Mouse (Mus musculus) E14TG2a.4 (cell line): Measurements from ENCODE around the gene Galnt13.

Experiments
- H3K27me3 ChIP-seq: 2 replicates; pipeline ENCODE4 v1.6.1; 2014; ENCODE audit warnings: low read length, control low read depth; ENCODE audit not compliant: insufficient read depth
- H3K36me3 ChIP-seq: 2 replicates; pipeline ENCODE4 v1.6.1; 2014; ENCODE audit warnings: low read length, control low read depth; ENCODE audit not compliant: insufficient read depth
- H3K4me1 ChIP-seq: replicated peaks from 2 replicates; pipeline ENCODE4 v1.6.1; 2014; ENCODE audit warnings: low read depth, low read length, control low read depth
- H3K4me3 ChIP-seq: replicated peaks from 2 replicates; pipeline ENCODE4 v1.5.1; 2014; ENCODE audit warnings: mild to moderate bottlenecking, low read length
- H3K9me3 ChIP-seq: 2 replicates; pipeline ENCODE4 v1.6.1; 2014; ENCODE audit warnings: low read length, control low read depth
- CTCF ChIP-seq: conservative IDR thresholded peaks from 2 replicates; pipeline ENCODE4 v1.5.1; 2014; ENCODE audit warnings: low read length
- NANOG ChIP-seq: IDR thresholded peaks from 2 replicates; pipeline ENCODE4 v1.6.1; 2014; ENCODE audit warnings: borderline replicate concordance, low read length, mixed read lengths
- POU5F1 ChIP-seq: IDR thresholded peaks from 2 replicates; pipeline ENCODE4 v1.6.1; 2014; ENCODE audit warnings: low read length, borderline replicate concordance

Galnt13 gene

DNA sequence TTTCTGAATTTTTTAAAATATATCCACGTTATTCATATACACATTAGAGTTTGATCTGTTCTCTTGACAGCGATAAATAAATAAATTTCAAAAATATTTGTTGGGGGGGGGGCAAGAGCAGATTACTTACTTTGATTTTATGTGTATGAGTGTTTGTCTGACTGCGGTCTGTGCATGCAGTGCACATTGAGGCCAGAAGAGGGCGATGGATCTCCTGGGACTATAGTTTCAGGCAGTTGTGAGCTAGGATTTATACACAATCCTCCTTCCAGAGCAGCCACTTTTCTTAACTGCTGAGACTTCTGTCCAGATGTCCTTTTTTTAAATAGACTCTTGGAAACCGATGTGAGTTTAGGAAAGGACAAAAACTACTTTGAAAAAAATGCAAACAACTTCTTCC, 665.2 kb downstream of the Galnt13 start:
- H3K36me3 ChIP-seq, result no peaks in the 10 kb centered on the region
- H3K4me3 ChIP-seq, result no peak overlapping the region
- H3K4me1 ChIP-seq, result no peaks in the 10 kb centered on the region
- H3K9me3 ChIP-seq, result no peaks in the 10 kb centered on the region
- TF ChIP-seq POU5F1 (no peak), CTCF (peak; percentile 80)
- no peaks in the 10 kb centered on the region for H3K27me3 ChIP-seq

DNA sequence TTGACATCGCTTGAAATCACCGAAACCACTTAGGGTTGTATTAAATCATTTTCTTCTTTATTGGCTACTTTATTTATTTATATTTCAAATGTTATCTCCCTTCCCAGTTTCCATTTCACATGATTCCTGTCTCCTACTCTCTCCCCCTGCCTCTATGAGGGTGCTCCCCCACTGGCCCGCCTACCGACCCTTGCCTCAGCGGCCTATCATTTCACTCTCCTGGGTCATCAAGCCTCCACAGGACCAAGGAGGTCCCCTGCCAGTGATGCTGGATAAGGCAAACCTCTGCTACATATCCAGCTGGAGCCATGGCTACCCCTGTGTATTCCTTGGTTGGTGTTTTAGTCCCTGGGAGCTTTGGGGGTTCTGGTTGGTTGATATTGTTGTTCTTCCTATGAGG, 667.4 kb downstream of the Galnt13 start:
- H3K4me1 ChIP-seq, result no peaks in the 10 kb centered on the region
- H3K36me3 ChIP-seq, result no peaks in the 10 kb centered on the region
- H3K9me3 ChIP-seq, result no peaks in the 10 kb centered on the region
- no peaks in the 10 kb centered on the region for H3K27me3 ChIP-seq
- TF ChIP-seq CTCF, result no peak
- TF ChIP-seq POU5F1, result no peak
- TF ChIP-seq NANOG, result no peak
- no peak overlapping the region for H3K4me3 ChIP-seq

GRCm38 (mm10) chr2:55107828-55108227, 671.7 kb downstream of the Galnt13 start:
- no peaks in the 10 kb centered on the region for H3K4me1 ChIP-seq
- H3K36me3 ChIP-seq, result no peaks in the 10 kb centered on the region
- TF ChIP-seq NANOG (no peak), POU5F1 (no peak)
- H3K27me3 ChIP-seq, result no peaks in the 10 kb centered on the region
- no peak overlapping the region for H3K4me3 ChIP-seq
- H3K9me3 ChIP-seq, result no peaks in the 10 kb centered on the region

DNA sequence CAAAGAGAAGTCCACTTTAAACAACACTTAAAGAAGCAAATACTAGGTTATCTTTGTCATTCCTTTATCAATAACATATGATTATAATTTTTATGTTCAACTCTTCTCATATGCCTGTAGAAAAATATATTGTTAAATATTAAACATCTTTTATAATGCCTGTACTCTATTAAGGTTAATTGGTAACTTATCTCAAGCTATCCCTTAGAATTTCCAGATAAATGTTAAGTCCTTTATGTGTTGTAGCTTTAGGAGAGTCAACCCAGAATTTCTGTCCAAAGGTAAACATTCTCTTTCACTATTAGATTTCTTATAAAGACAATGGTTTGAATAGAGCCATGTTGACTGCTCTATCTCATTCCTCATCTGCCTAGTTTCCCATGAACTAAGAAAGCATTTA, 717.0 kb downstream of the Galnt13 start:
- no peak for TF ChIP-seq NANOG
- no peaks in the 10 kb centered on the region for H3K36me3 ChIP-seq
- no peaks in the 10 kb centered on the region for H3K4me1 ChIP-seq
- H3K4me3 ChIP-seq, result no peak overlapping the region
- H3K9me3 ChIP-seq, result peaks cover 8% of the 10 kb centered on the region
- no peaks in the 10 kb centered on the region for H3K27me3 ChIP-seq

DNA sequence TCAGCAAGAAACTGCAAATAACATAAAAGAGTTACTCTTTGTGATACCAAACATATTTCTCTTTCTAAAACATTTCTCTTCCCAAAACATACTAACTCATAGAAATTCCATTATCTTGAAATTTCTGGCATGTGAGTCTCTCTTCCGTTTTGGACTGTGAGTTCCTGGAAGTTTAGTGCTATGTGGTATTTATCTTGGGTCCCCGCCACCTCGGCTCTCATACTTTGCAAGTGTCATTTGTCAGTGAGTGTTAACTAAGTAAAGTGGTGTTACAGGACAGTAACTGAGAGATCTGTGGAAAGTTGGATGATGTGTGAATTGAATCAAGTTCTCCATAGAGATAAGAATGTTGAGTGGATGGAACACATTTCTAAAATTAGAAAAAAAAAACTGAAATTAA, 728.7 kb downstream of the Galnt13 start:
- H3K27me3 ChIP-seq, result no peaks in the 10 kb centered on the region

More for the DNA sequence above, 728.7 kb downstream of the Galnt13 start:
- H3K9me3 ChIP-seq, result peaks cover 12% of the 10 kb centered on the region; the same call in 1 of the 2 replicates
- H3K4me1 ChIP-seq, result no peaks in the 10 kb centered on the region
- no peak overlapping the region for H3K4me3 ChIP-seq
- TF ChIP-seq POU5F1 (no peak), NANOG (no peak), CTCF (no peak)
- no peaks in the 10 kb centered on the region for H3K36me3 ChIP-seq
